Mouse (Mus musculus) layer of hippocampus, adult 9-10 months (tissue): ENCODE measurements around the gene Phf23.
"Not testable (repeated sequence)": the region's sequence is repeated elsewhere in the genome, so short reads cannot be mapped to it uniquely, and the experiment has no call there.

Source experiments
- DNase-seq: peaks from one replicate; pipeline ENCODE4 v3.0.0; 2022; ENCODE audit warnings: low spot score

The Phf23 gene

GRCm38 (mm10) chr11:70000396-70000898, 4.9 kb downstream of the Phf23 start, which contains the start of gene Dvl2:
Dvl2 (plus strand) TSS chr11:70000595.
- DNase-seq: no peak

GRCm38 (mm10) chr11:70001159-70001558, 5.6 kb downstream of the Phf23 start:
- no peak for DNase-seq

GRCm38 (mm10) chr11:70001865-70002264, 6.3 kb downstream of the Phf23 start:
- no peak for DNase-seq

GRCm38 (mm10) chr11:70002471-70002870, 6.9 kb downstream of the Phf23 start:
- DNase-seq: no peak

GRCm38 (mm10) chr11:70005521-70005920, 9.9 kb downstream of the Phf23 start:
- DNase-seq: no peak

GRCm38 (mm10) chr11:70010033-70010432, 14.5 kb downstream of the Phf23 start:
- DNase-seq: no peak

GRCm38 (mm10) chr11:70010548-70010947, 15.0 kb downstream of the Phf23 start:
- DNase-seq: no peak

- DNase-seq: no peak
Measured at GRCm38 (mm10) chr11:70010961-70011360, 15.4 kb downstream of the Phf23 start.

- DNase-seq: no peak
Measured at GRCm38 (mm10) chr11:70012931-70013330, 17.4 kb downstream of the Phf23 start.

GRCm38 (mm10) chr11:70013408-70013807, 17.8 kb downstream of the Phf23 start:
- no peak for DNase-seq

- no peak for DNase-seq
Measured at GRCm38 (mm10) chr11:70014051-70014450, 18.5 kb downstream of the Phf23 start.

GRCm38 (mm10) chr11:70014880-70015558, 19.4 kb downstream of the Phf23 start, which contains the start of gene Acadvl:
Acadvl (minus strand) TSS chr11:70015411.
- DNase-seq: no peak

- no peak for DNase-seq
Measured at GRCm38 (mm10) chr11:70015677-70016076, 20.1 kb downstream of the Phf23 start.

GRCm38 (mm10) chr11:70016177-70016576, 20.6 kb downstream of the Phf23 start:
- not testable (repeated sequence) for DNase-seq

GRCm38 (mm10) chr11:70016669-70017068, 21.1 kb downstream of the Phf23 start, which contains the start of gene Dlg4:
Dlg4 (plus strand) TSS chr11:70016942.
- no peak for DNase-seq

- no peak for DNase-seq
Measured at GRCm38 (mm10) chr11:70017199-70017767, 21.7 kb downstream of the Phf23 start.

GRCm38 (mm10) chr11:70018131-70018990, 22.8 kb downstream of the Phf23 start:
- DNase-seq: no peak

GRCm38 (mm10) chr11:70019495-70020021, 24.0 kb downstream of the Phf23 start:
- DNase-seq: no peak

GRCm38 (mm10) chr11:70020022-70020631, 24.6 kb downstream of the Phf23 start:
- DNase-seq: no peak

- no peak for DNase-seq
Measured at GRCm38 (mm10) chr11:70020731-70021263, 25.2 kb downstream of the Phf23 start.
